Comparison of ENCODE assay signal across 11 mouse cellular contexts in the genomic region with DNA sequence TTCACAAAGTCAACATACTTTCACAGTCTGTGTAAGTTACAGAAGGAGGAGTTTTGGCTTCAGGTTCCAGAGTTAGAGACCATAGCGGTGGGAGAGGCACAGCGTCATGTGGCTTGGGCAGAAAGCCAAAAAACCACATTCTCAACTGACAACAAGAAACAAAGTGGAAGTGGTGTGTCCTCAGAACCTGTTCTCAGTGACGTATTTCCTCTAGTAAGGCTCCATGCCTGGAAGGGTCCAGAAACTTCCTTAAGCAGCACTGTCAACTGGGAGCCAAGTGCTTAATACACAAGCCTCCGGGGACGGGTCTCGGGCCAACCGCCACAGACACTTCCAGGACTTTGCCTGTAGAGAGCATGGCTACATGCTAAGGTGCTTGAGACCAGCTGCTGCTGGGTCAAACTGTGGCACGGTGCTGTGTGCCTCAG.
DNase-seq lines count a peak whose midpoint lies in the region; ATAC-seq and TF ChIP-seq lines count a peak whose summit lies in the region.
"Had no signal": no experiment of that assay in that cellular context is flagged by ENCODE, and none has a peak within 500 bp of the region (broad histone marks: within the 10 kb centered on the region; RNA-seq: fewer than 3 reads in every experiment).

No protein-coding gene starts in this region.

- H3K4me1 ChIP-seq in forebrain, embryonic 14.5 days (ENCODE audit: control insufficient read depth, insufficient read depth, low read length) = no peaks in the 10 kb centered on the region
- H3K4me1 ChIP-seq in forebrain, postnatal 0 days (ENCODE audit: insufficient read depth) = no peaks in the 10 kb centered on the region
- H3K4me1 ChIP-seq in spleen, adult 2 months (ENCODE audit: control insufficient read depth, insufficient read depth, insufficient read length) = peaks cover 24% of the 10 kb centered on the region
- H3K4me1 ChIP-seq in liver, postnatal 0 days (ENCODE audit: insufficient read depth) = no peaks in the 10 kb centered on the region
- H3K4me1 ChIP-seq: stomach, embryonic 15.5 days had no signal

- no peak for TF ChIP-seq POLR2A in spleen, adult 2 months (IDR thresholded peaks at IDR 0.05; ENCODE audit: low read depth, low read length)

- no peak for ATAC-seq in forebrain, embryonic 14.5 days
- ATAC-seq in forebrain, postnatal 0 days = no peak
- ATAC-seq in liver, postnatal 0 days = peak; percentile 52
- ATAC-seq: forebrain, embryonic 16.5 days had no signal

- no peak overlapping the region for H3K4me3 ChIP-seq in forebrain, embryonic 14.5 days (ENCODE audit: low read depth, low read length)
- H3K4me3 ChIP-seq in forebrain, postnatal 0 days (ENCODE audit: low read depth, low read length) = no peak overlapping the region
- H3K4me3 ChIP-seq in spleen, adult 2 months (ENCODE audit: extremely low read depth, insufficient read depth, insufficient read length) = no peak overlapping the region
- no peak overlapping the region for H3K4me3 ChIP-seq in liver, postnatal 0 days (ENCODE audit: low read depth, low read length)
- H3K4me3 ChIP-seq: layer of hippocampus, adult 2 months; stomach, embryonic 15.5 days had no signal

- no peak overlapping the region for H3K27ac ChIP-seq in forebrain, embryonic 14.5 days (ENCODE audit: low read depth, low read length)
- H3K27ac ChIP-seq in forebrain, postnatal 0 days (ENCODE audit: low read depth, low read length) = no peak overlapping the region
- no peak overlapping the region; the same call in 1 of the 2 replicates for H3K27ac ChIP-seq in spleen, adult 2 months (ENCODE audit: insufficient read depth, low read length)
- no peak overlapping the region for H3K27ac ChIP-seq in liver, postnatal 0 days (ENCODE audit: low read depth)
- H3K27ac ChIP-seq: layer of hippocampus, adult 2 months; stomach, embryonic 15.5 days had no signal

- H3K27me3 ChIP-seq in forebrain, embryonic 14.5 days (replicated peaks; ENCODE audit: control insufficient read depth, insufficient read depth, low read length) = no peaks in the 10 kb centered on the region
- no peaks in the 10 kb centered on the region for H3K27me3 ChIP-seq in forebrain, postnatal 0 days (ENCODE audit: insufficient read depth, low read length)
- no peaks in the 10 kb centered on the region for H3K27me3 ChIP-seq in spleen, adult 2 months (ENCODE audit: control insufficient read depth, insufficient read depth, low read length)
- H3K27me3 ChIP-seq in liver, postnatal 0 days (ENCODE audit: insufficient read depth, low read length) = no peaks in the 10 kb centered on the region
- H3K27me3 ChIP-seq: stomach, embryonic 15.5 days had no signal

- H3K9me3 ChIP-seq in forebrain, embryonic 14.5 days (replicated peaks; ENCODE audit: control insufficient read depth, low read length) = no peaks in the 10 kb centered on the region
- H3K9me3 ChIP-seq in forebrain, postnatal 0 days (ENCODE audit: low read length) = no peaks in the 10 kb centered on the region
- H3K9me3 ChIP-seq in liver, postnatal 0 days (ENCODE audit: low read length) = no peaks in the 10 kb centered on the region
- H3K9me3 ChIP-seq: stomach, embryonic 15.5 days had no signal

- WGBS in forebrain, embryonic 14.5 days = 87% methylated on average over 8 of the region's 8 CpGs
- WGBS in forebrain, postnatal 0 days = 82% methylated on average over 8 of the region's 8 CpGs
- 48% methylated on average over 8 of the region's 8 CpGs for WGBS in spleen, adult 2 months
- WGBS in liver, postnatal 0 days (ENCODE audit: insufficient replicate concordance) = 59% methylated on average over 8 of the region's 8 CpGs

- DNase-seq in forebrain, embryonic 14.5 days (ENCODE audit: low spot score) = peak; percentile 9
- no peak for DNase-seq in forebrain, postnatal 0 days
- peak; percentile 23 to 71 for DNase-seq in spleen, adult 2 months (ENCODE audit: low read depth in 1 of 2, low spot score in 2 of 2)
- no peak for DNase-seq in spleen, postnatal 4 days (ENCODE audit: low spot score in 2 of 2)
- DNase-seq in liver, postnatal 0 days = peak; percentile 21
- peak; percentile 20 for DNase-seq in thymus, postnatal 4 days
- DNase-seq in cerebellum, adult 18-20 months = no peak
- no peak for DNase-seq in cerebellum, adult 11 months

- TF ChIP-seq EP300 in liver, postnatal 0 days (IDR thresholded peaks at IDR 0.05; ENCODE audit: low read depth) = no peak

- H3K9ac ChIP-seq in forebrain, embryonic 14.5 days (ENCODE audit: low read length) = no peak overlapping the region
- no peak overlapping the region for H3K9ac ChIP-seq in forebrain, postnatal 0 days
- H3K9ac ChIP-seq in liver, postnatal 0 days (replicated peaks) = no peak overlapping the region
- H3K9ac ChIP-seq: stomach, embryonic 15.5 days had no signal

- TF ChIP-seq CTCF in forebrain, postnatal 0 days (IDR thresholded peaks at IDR 0.05; ENCODE audit: low read depth) = no peak
- TF ChIP-seq CTCF in spleen, adult 2 months (IDR thresholded peaks at IDR 0.05; ENCODE audit: extremely low read depth, insufficient read depth, insufficient read length, insufficient replicate concordance) = no peak
- no peak for TF ChIP-seq CTCF in liver, postnatal 0 days (IDR thresholded peaks at IDR 0.05; ENCODE audit: low read depth)

- H3K4me2 ChIP-seq in forebrain, embryonic 14.5 days (ENCODE audit: low read length) = no peak overlapping the region
- no peak overlapping the region for H3K4me2 ChIP-seq in forebrain, postnatal 0 days (ENCODE audit: low read depth)
- H3K4me2 ChIP-seq in liver, postnatal 0 days (ENCODE audit: low read depth, low read length) = no peak overlapping the region
- H3K4me2 ChIP-seq: stomach, embryonic 15.5 days had no signal

- H3K36me3 ChIP-seq in forebrain, embryonic 14.5 days (ENCODE audit: control insufficient read depth, insufficient read depth, low read length) = no peaks in the 10 kb centered on the region
- no peaks in the 10 kb centered on the region for H3K36me3 ChIP-seq in forebrain, postnatal 0 days (ENCODE audit: insufficient read depth)
- H3K36me3 ChIP-seq in spleen, adult 2 months (ENCODE audit: control insufficient read depth, insufficient read depth, low read length) = no peaks in the 10 kb centered on the region
- no peaks in the 10 kb centered on the region for H3K36me3 ChIP-seq in liver, postnatal 0 days (replicated peaks; ENCODE audit: insufficient read depth, low read length)
- H3K36me3 ChIP-seq: stomach, embryonic 15.5 days had no signal

Comparison
In these comparisons a context has a peak if more than half of its experiments do, and no peak if none do; other contexts are left out.
1. DNase-seq: peak in forebrain, embryonic 14.5 days (single experiment), spleen, adult 2 months (2 of 2), liver, postnatal 0 days (single experiment) and thymus, postnatal 4 days (single experiment); none in forebrain, postnatal 0 days (single experiment), spleen, postnatal 4 days (0 of 2), cerebellum, adult 18-20 months (0 of 2) and cerebellum, adult 11 months (single experiment).